Mouse (Mus musculus): Measurements from ENCODE around the gene Ctbp2. TPM values are rescaled to one million over a fixed set of nuclear protein-coding genes. Genes with fewer than 3 reads are reported as not detected.

Gene Ctbp2
- total RNA-seq, 1 experiment: 241 TPM

GRCm38 (mm10) chr7:132964395-132964794 lies 159.8 kb downstream of the Ctbp2 start:
- Histone ChIP-seq H3K4me1 (ENCODE audit: control insufficient read depth in 2 of 2, insufficient read depth in 2 of 2, low read length in 2 of 2, poor library complexity in 1 of 2) (no peaks in the 10 kb centered on the region), H3K9ac (ENCODE audit: insufficient read depth, low read depth, low read length, poor library complexity, severe bottlenecking) (no peak overlapping the region), H3K4me3 (ENCODE audit: insufficient read depth in 1 of 2, low read depth in 1 of 2, low read length in 2 of 2, poor library complexity in 1 of 2, severe bottlenecking in 1 of 2) (no peak overlapping the region), H3K36me3 (ENCODE audit: control insufficient read depth, insufficient read depth, low read length, poor library complexity, severe bottlenecking) (peaks cover 1% of the 10 kb centered on the region; the same call in 1 of the 2 replicates), H3K27ac (ENCODE audit: insufficient read depth, low read depth, low read length, poor library complexity, severe bottlenecking) (no peak overlapping the region), H3K9me3 (ENCODE audit: control insufficient read depth, insufficient read depth, low read depth, low read length) (no peaks in the 10 kb centered on the region)
- TF ChIP-seq HCFC1 (IDR thresholded peaks at IDR 0.05; ENCODE audit: borderline replicate concordance, insufficient read depth, low read length) (no peak), ZNF384 (IDR thresholded peaks at IDR 0.05; ENCODE audit: low read depth, low read length) (no peak), ZC3H11A (IDR thresholded peaks at IDR 0.05; ENCODE audit: borderline replicate concordance, low read depth, low read length) (no peak), MAFK (IDR thresholded peaks at IDR 0.05; ENCODE audit: insufficient read depth, low read depth, low read length) (no peak), CHD2 (IDR thresholded peaks at IDR 0.05; ENCODE audit: low read depth, low read length) (no peak)
- no peak for DNase-seq (ENCODE audit: low read depth, low spot score)
- in situ Hi-C loops (cut with MboI; ENCODE audit: low sequenced_read_pairs in 2 of 2, unreplicated experiment in 2 of 2): no loop called here

- TF ChIP-seq CHD2 (IDR thresholded peaks at IDR 0.05; ENCODE audit: low read depth, low read length): no peak
- no peak for TF ChIP-seq ZC3H11A (IDR thresholded peaks at IDR 0.05; ENCODE audit: borderline replicate concordance, low read depth, low read length)
- no peak for DNase-seq (ENCODE audit: low read depth, low spot score)
- in situ Hi-C loops (cut with MboI; ENCODE audit: low sequenced_read_pairs in 2 of 2, unreplicated experiment in 2 of 2): no loop called here
- H3K9me3 ChIP-seq (ENCODE audit: control insufficient read depth, insufficient read depth, low read depth, low read length): no peaks in the 10 kb centered on the region
- H3K27ac ChIP-seq (ENCODE audit: insufficient read depth, low read depth, low read length, poor library complexity, severe bottlenecking): no peak overlapping the region
- no peaks in the 10 kb centered on the region for H3K4me1 ChIP-seq (ENCODE audit: control insufficient read depth in 2 of 2, insufficient read depth in 2 of 2, low read length in 2 of 2, poor library complexity in 1 of 2)
- no peak overlapping the region for H3K4me3 ChIP-seq (ENCODE audit: insufficient read depth in 1 of 2, low read depth in 1 of 2, low read length in 2 of 2, poor library complexity in 1 of 2, severe bottlenecking in 1 of 2)
- no peaks in the 10 kb centered on the region for H3K36me3 ChIP-seq (ENCODE audit: control insufficient read depth, insufficient read depth, low read length, poor library complexity, severe bottlenecking)
- H3K9ac ChIP-seq (ENCODE audit: insufficient read depth, low read depth, low read length, poor library complexity, severe bottlenecking): no peak overlapping the region
These were observed 173.5 kb downstream of the Ctbp2 start for GRCm38 (mm10) chr7:132950613-132951012.

- DNase-seq (ENCODE audit: low read depth, low spot score): no peak
- in situ Hi-C loops (cut with MboI; ENCODE audit: low sequenced_read_pairs in 2 of 2, unreplicated experiment in 2 of 2): no loop called here
- TF ChIP-seq CHD2 (IDR thresholded peaks at IDR 0.05; ENCODE audit: low read depth, low read length) (no peak), ZC3H11A (IDR thresholded peaks at IDR 0.05; ENCODE audit: borderline replicate concordance, low read depth, low read length) (no peak), HCFC1 (IDR thresholded peaks at IDR 0.05; ENCODE audit: borderline replicate concordance, insufficient read depth, low read length) (no peak), MAFK (IDR thresholded peaks at IDR 0.05; ENCODE audit: insufficient read depth, low read depth, low read length) (no peak)
- Histone ChIP-seq H3K4me3 (ENCODE audit: insufficient read depth in 1 of 2, low read depth in 1 of 2, low read length in 2 of 2, poor library complexity in 1 of 2, severe bottlenecking in 1 of 2) (no peak overlapping the region), H3K27ac (ENCODE audit: insufficient read depth, low read depth, low read length, poor library complexity, severe bottlenecking) (no peak overlapping the region), H3K9me3 (ENCODE audit: control insufficient read depth, insufficient read depth, low read depth, low read length) (no peaks in the 10 kb centered on the region), H3K36me3 (ENCODE audit: control insufficient read depth, insufficient read depth, low read length, poor library complexity, severe bottlenecking) (no peaks in the 10 kb centered on the region), H3K9ac (ENCODE audit: insufficient read depth, low read depth, low read length, poor library complexity, severe bottlenecking) (no peak overlapping the region; the same call in 1 of the 2 replicates), H3K4me1 (ENCODE audit: control insufficient read depth in 2 of 2, insufficient read depth in 2 of 2, low read length in 2 of 2, poor library complexity in 1 of 2) (no peaks in the 10 kb centered on the region)
These were observed 174.2 kb downstream of the Ctbp2 start for GRCm38 (mm10) chr7:132949968-132950367.

GRCm38 (mm10) chr7:132940569-132940968 lies 183.6 kb downstream of the Ctbp2 start:
- TF ChIP-seq MAFK (IDR thresholded peaks at IDR 0.05; ENCODE audit: insufficient read depth, low read depth, low read length): no peak

GRCm38 (mm10) chr7:132939118-132939517 lies 185.0 kb downstream of the Ctbp2 start:
- Histone ChIP-seq H3K36me3 (ENCODE audit: control insufficient read depth, insufficient read depth, low read length, poor library complexity, severe bottlenecking) (no peaks in the 10 kb centered on the region), H3K4me3 (ENCODE audit: insufficient read depth in 1 of 2, low read depth in 1 of 2, low read length in 2 of 2, poor library complexity in 1 of 2, severe bottlenecking in 1 of 2) (no peak overlapping the region), H3K4me1 (ENCODE audit: control insufficient read depth in 2 of 2, insufficient read depth in 2 of 2, low read length in 2 of 2, poor library complexity in 1 of 2) (no peaks in the 10 kb centered on the region), H3K9ac (ENCODE audit: insufficient read depth, low read depth, low read length, poor library complexity, severe bottlenecking) (no peak overlapping the region), H3K27ac (ENCODE audit: insufficient read depth, low read depth, low read length, poor library complexity, severe bottlenecking) (no peak overlapping the region), H3K9me3 (ENCODE audit: control insufficient read depth, insufficient read depth, low read depth, low read length) (no peaks in the 10 kb centered on the region)
- in situ Hi-C loops (cut with MboI; ENCODE audit: low sequenced_read_pairs in 2 of 2, unreplicated experiment in 2 of 2): no loop called here
- TF ChIP-seq MAFK (IDR thresholded peaks at IDR 0.05; ENCODE audit: insufficient read depth, low read depth, low read length) (no peak), ZC3H11A (IDR thresholded peaks at IDR 0.05; ENCODE audit: borderline replicate concordance, low read depth, low read length) (no peak), HCFC1 (IDR thresholded peaks at IDR 0.05; ENCODE audit: borderline replicate concordance, insufficient read depth, low read length) (no peak), ZNF384 (IDR thresholded peaks at IDR 0.05; ENCODE audit: low read depth, low read length) (no peak), CHD2 (IDR thresholded peaks at IDR 0.05; ENCODE audit: low read depth, low read length) (no peak)
- DNase-seq (ENCODE audit: low read depth, low spot score): no peak

More at GRCm38 (mm10) chr7:132940569-132940968, 183.6 kb downstream of the Ctbp2 start:
- Histone ChIP-seq H3K4me1 (ENCODE audit: control insufficient read depth in 2 of 2, insufficient read depth in 2 of 2, low read length in 2 of 2, poor library complexity in 1 of 2) (no peaks in the 10 kb centered on the region), H3K9ac (ENCODE audit: insufficient read depth, low read depth, low read length, poor library complexity, severe bottlenecking) (no peak overlapping the region), H3K4me3 (ENCODE audit: insufficient read depth in 1 of 2, low read depth in 1 of 2, low read length in 2 of 2, poor library complexity in 1 of 2, severe bottlenecking in 1 of 2) (no peak overlapping the region), H3K9me3 (ENCODE audit: control insufficient read depth, insufficient read depth, low read depth, low read length) (no peaks in the 10 kb centered on the region), H3K27ac (ENCODE audit: insufficient read depth, low read depth, low read length, poor library complexity, severe bottlenecking) (no peak overlapping the region), H3K36me3 (ENCODE audit: control insufficient read depth, insufficient read depth, low read length, poor library complexity, severe bottlenecking) (no peaks in the 10 kb centered on the region)
- in situ Hi-C loops (cut with MboI; ENCODE audit: low sequenced_read_pairs in 2 of 2, unreplicated experiment in 2 of 2): no loop called here
- no peak for DNase-seq (ENCODE audit: low read depth, low spot score)

Other genes with a start within 250 kb of the Ctbp2 start
- 17.5 and 19.3 TPM in 2 replicates for gene Zranb1, start 193.2 kb downstream of the Ctbp2 start, total RNA-seq (2012; rRNA removed)
- 37.5 and 44.3 TPM in 2 replicates for gene Fgfr2, start 1.0 kb downstream of the Ctbp2 start, total RNA-seq (2012; rRNA removed)